Mouse (Mus musculus): ENCODE data around the gene Olfr681. TPM values are rescaled to one million over a fixed set of nuclear protein-coding genes. Genes with fewer than 3 reads are reported as not detected.

The Olfr681 gene
- total RNA-seq (2023) = not detected

GRCm38 (mm10) chr7:105116536-105116935 lies at the start of gene Olfr681:
Olfr681 (plus strand) TSS chr7:105116836.

GRCm38 (mm10) chr7:105080905-105081304 lies 35.7 kb upstream of the Olfr681 start, which contains the start of gene Olfr679:
Olfr679 (plus strand) TSS chr7:105081205.

GRCm38 (mm10) chr7:105092717-105093116 lies 23.9 kb upstream of the Olfr681 start, which contains the start of gene Olfr680-ps1:
Olfr680-ps1 (minus strand) TSS chr7:105092817.

GRCm38 (mm10) chr7:105146912-105147311 lies 30.3 kb downstream of the Olfr681 start, which contains the start of gene Olfr683:
Olfr683 (minus strand) TSS chr7:105147012.

GRCm38 (mm10) chr7:105163553-105163952 lies 46.9 kb downstream of the Olfr681 start, which contains the start of gene Olfr684:
Olfr684 (minus strand) TSS chr7:105163653.

Other genes starting within 250 kb of the Olfr681 start
- gene Olfr665, start 238.8 kb upstream of the Olfr681 start, total RNA-seq (2023) = not detected
- not detected for gene Olfr666, start 220.9 kb upstream of the Olfr681 start, total RNA-seq (2023)
- not detected for gene Olfr667, start 195.4 kb upstream of the Olfr681 start, total RNA-seq (2023)
- gene Olfr668, start 188.8 kb upstream of the Olfr681 start, total RNA-seq (2023) = not detected
- not detected for gene Olfr669, start 182.6 kb upstream of the Olfr681 start, total RNA-seq (2023)
- not detected for gene Olfr670, start 154.2 kb upstream of the Olfr681 start, total RNA-seq (2023)
- not detected for gene Olfr671, start 137.7 kb upstream of the Olfr681 start, total RNA-seq (2023)
- gene Olfr672, start 114.8 kb upstream of the Olfr681 start, total RNA-seq (2023) = not detected
- gene Olfr675, start 88.4 kb upstream of the Olfr681 start, total RNA-seq (2023) = not detected
- gene Olfr676, start 84.1 kb upstream of the Olfr681 start, total RNA-seq (2023) = not detected
- gene Olfr677, start 65.5 kb upstream of the Olfr681 start, total RNA-seq (2023) = not detected
- not detected for gene Olfr678, start 52.4 kb upstream of the Olfr681 start, total RNA-seq (2023)
- not detected for gene Olfr679, start 35.6 kb upstream of the Olfr681 start, total RNA-seq (2023)
- not detected for gene Olfr680-ps1, start 24.0 kb upstream of the Olfr681 start, total RNA-seq (2023)
- not detected for gene Olfr683, start 30.2 kb downstream of the Olfr681 start, total RNA-seq (2023)
- gene Olfr684, start 46.8 kb downstream of the Olfr681 start, total RNA-seq (2023) = not detected
- not detected for gene Olfr685, start 69.2 kb downstream of the Olfr681 start, total RNA-seq (2023)
- gene Olfr686, start 90.6 kb downstream of the Olfr681 start, total RNA-seq (2023) = not detected
- gene Olfr688, start 171.3 kb downstream of the Olfr681 start, total RNA-seq (2023) = not detected
- gene Olfr689, start 194.3 kb downstream of the Olfr681 start, total RNA-seq (2023) = not detected
- not detected for gene Olfr690, start 217.3 kb downstream of the Olfr681 start, total RNA-seq (2023)
- under 1 TPM in 1 of 2 experiments, not detected in 1; 0.49 TPM for gene Olfr691, start 225.4 kb downstream of the Olfr681 start, total RNA-seq (2023)